Mouse (Mus musculus): ENCODE data around the gene Ankef1. TPM values are rescaled to one million over a fixed set of nuclear protein-coding genes. Genes with fewer than 3 reads are reported as not detected.

Gene Ankef1
- total RNA-seq, 1 experiment: 0.18 TPM

DNA sequence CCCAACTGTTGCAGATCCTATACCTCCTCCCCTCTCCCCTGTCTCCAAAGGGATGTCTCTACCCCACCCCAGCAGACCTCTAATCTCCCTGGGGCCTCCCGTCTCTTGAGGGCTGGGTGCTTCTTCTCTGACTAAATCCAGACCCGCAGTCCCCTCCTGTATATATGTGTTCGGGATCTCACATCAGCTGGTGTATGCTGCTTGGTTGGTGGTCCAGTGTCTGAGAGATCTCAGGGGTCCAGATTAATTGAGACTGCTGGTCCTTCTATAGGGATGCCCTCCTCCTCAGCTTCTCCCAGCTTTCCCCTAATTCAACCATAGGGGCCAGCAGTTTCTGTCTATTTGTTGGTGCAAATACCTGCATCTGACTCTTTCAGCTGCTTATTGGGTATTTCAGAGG is 18.7 kb upstream of the Ankef1 start:
- Histone ChIP-seq H3K9me3 (ENCODE audit: control insufficient read depth, insufficient read depth, low read depth, low read length) (no peaks in the 10 kb centered on the region), H3K36me3 (ENCODE audit: control insufficient read depth, insufficient read depth, low read length, poor library complexity, severe bottlenecking) (no peaks in the 10 kb centered on the region), H3K9ac (ENCODE audit: insufficient read depth, low read depth, low read length, poor library complexity, severe bottlenecking) (no peak overlapping the region), H3K4me3 (ENCODE audit: insufficient read depth in 1 of 2, low read depth in 1 of 2, low read length in 2 of 2, poor library complexity in 1 of 2, severe bottlenecking in 1 of 2) (no peak overlapping the region), H3K4me1 (ENCODE audit: control insufficient read depth in 2 of 2, insufficient read depth in 2 of 2, low read length in 2 of 2, poor library complexity in 1 of 2) (no peaks in the 10 kb centered on the region), H3K27ac (ENCODE audit: insufficient read depth, low read depth, low read length, poor library complexity, severe bottlenecking) (no peak overlapping the region)
- no peak for DNase-seq (ENCODE audit: low read depth, low spot score)
- in situ Hi-C loops (cut with MboI; ENCODE audit: low sequenced_read_pairs in 2 of 2, unreplicated experiment in 2 of 2): no loop called here
- TF ChIP-seq CHD2 (IDR thresholded peaks at IDR 0.05; ENCODE audit: low read depth, low read length) (no peak), MAFK (IDR thresholded peaks at IDR 0.05; ENCODE audit: insufficient read depth, low read depth, low read length) (no peak), ZC3H11A (IDR thresholded peaks at IDR 0.05; ENCODE audit: borderline replicate concordance, low read depth, low read length) (no peak), HCFC1 (IDR thresholded peaks at IDR 0.05; ENCODE audit: borderline replicate concordance, insufficient read depth, low read length) (no peak)

DNA sequence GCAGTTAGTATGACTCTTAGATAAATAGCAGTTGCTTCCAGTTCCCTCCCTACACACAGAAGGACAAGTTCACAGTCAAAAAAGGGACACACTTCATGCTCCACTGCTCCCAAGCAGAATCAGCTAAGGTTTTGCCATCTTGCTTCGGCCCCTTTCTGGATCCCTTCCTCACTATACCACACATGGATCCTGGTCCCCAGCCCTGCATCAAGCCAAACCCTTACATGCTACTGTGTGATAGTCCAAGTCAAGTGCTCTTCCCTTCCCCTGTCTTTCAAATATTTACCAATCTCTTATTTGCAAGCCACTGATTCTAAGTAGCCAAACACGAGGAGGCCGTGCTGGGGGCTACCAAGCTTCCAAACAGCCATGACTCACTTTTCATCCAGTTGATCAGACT is 16.8 kb upstream of the Ankef1 start:
- Histone ChIP-seq H3K4me3 (ENCODE audit: insufficient read depth in 1 of 2, low read depth in 1 of 2, low read length in 2 of 2, poor library complexity in 1 of 2, severe bottlenecking in 1 of 2) (no peak overlapping the region), H3K9me3 (ENCODE audit: control insufficient read depth, insufficient read depth, low read depth, low read length) (no peaks in the 10 kb centered on the region), H3K9ac (ENCODE audit: insufficient read depth, low read depth, low read length, poor library complexity, severe bottlenecking) (no peak overlapping the region), H3K36me3 (ENCODE audit: control insufficient read depth, insufficient read depth, low read length, poor library complexity, severe bottlenecking) (no peaks in the 10 kb centered on the region), H3K4me1 (ENCODE audit: control insufficient read depth in 2 of 2, insufficient read depth in 2 of 2, low read length in 2 of 2, poor library complexity in 1 of 2) (no peaks in the 10 kb centered on the region), H3K27ac (ENCODE audit: insufficient read depth, low read depth, low read length, poor library complexity, severe bottlenecking) (no peak overlapping the region)
- DNase-seq (ENCODE audit: low read depth, low spot score): no peak
- in situ Hi-C loops (cut with MboI; ENCODE audit: low sequenced_read_pairs in 2 of 2, unreplicated experiment in 2 of 2): no loop called here
- TF ChIP-seq HCFC1 (IDR thresholded peaks at IDR 0.05; ENCODE audit: borderline replicate concordance, insufficient read depth, low read length) (no peak), ZC3H11A (IDR thresholded peaks at IDR 0.05; ENCODE audit: borderline replicate concordance, low read depth, low read length) (no peak), CHD2 (IDR thresholded peaks at IDR 0.05; ENCODE audit: low read depth, low read length) (no peak), MAFK (IDR thresholded peaks at IDR 0.05; ENCODE audit: insufficient read depth, low read depth, low read length) (no peak), ZNF384 (IDR thresholded peaks at IDR 0.05; ENCODE audit: low read depth, low read length) (no peak)

DNA sequence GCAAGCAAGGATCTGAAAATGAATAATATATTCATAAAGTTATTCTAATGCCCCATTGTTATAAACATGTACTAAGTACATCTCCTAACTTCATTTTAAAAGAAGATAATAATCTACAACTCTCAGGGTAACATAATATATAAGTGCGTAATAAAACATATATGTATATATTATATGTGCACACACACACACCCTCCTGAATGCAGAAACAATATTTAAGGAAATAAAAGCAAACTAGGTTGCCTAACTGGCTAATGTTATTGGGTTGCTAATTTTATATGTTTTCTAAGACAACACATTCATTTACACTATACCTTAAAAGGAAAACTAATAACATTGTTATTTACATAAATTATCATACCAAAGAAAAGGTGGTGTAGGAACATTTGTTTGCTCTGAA is 16.3 kb upstream of the Ankef1 start:
- H3K9ac ChIP-seq (ENCODE audit: insufficient read depth, low read depth, low read length, poor library complexity, severe bottlenecking): no peak overlapping the region
- no peak overlapping the region for H3K4me3 ChIP-seq (ENCODE audit: insufficient read depth in 1 of 2, low read depth in 1 of 2, low read length in 2 of 2, poor library complexity in 1 of 2, severe bottlenecking in 1 of 2)
- no peaks in the 10 kb centered on the region for H3K9me3 ChIP-seq (ENCODE audit: control insufficient read depth, insufficient read depth, low read depth, low read length)
- H3K36me3 ChIP-seq (ENCODE audit: control insufficient read depth, insufficient read depth, low read length, poor library complexity, severe bottlenecking): no peaks in the 10 kb centered on the region
- no peak for TF ChIP-seq ZC3H11A (IDR thresholded peaks at IDR 0.05; ENCODE audit: borderline replicate concordance, low read depth, low read length)
- TF ChIP-seq MAFK (IDR thresholded peaks at IDR 0.05; ENCODE audit: insufficient read depth, low read depth, low read length): no peak
- TF ChIP-seq HCFC1 (IDR thresholded peaks at IDR 0.05; ENCODE audit: borderline replicate concordance, insufficient read depth, low read length): no peak
- no peak for TF ChIP-seq CHD2 (IDR thresholded peaks at IDR 0.05; ENCODE audit: low read depth, low read length)
- no peak for TF ChIP-seq ZNF384 (IDR thresholded peaks at IDR 0.05; ENCODE audit: low read depth, low read length)
- DNase-seq (ENCODE audit: low read depth, low spot score): no peak
- in situ Hi-C loops (cut with MboI; ENCODE audit: low sequenced_read_pairs in 2 of 2, unreplicated experiment in 2 of 2): no loop called here
- no peak overlapping the region for H3K27ac ChIP-seq (ENCODE audit: insufficient read depth, low read depth, low read length, poor library complexity, severe bottlenecking)
- H3K4me1 ChIP-seq (ENCODE audit: control insufficient read depth in 2 of 2, insufficient read depth in 2 of 2, low read length in 2 of 2, poor library complexity in 1 of 2): no peaks in the 10 kb centered on the region

DNA sequence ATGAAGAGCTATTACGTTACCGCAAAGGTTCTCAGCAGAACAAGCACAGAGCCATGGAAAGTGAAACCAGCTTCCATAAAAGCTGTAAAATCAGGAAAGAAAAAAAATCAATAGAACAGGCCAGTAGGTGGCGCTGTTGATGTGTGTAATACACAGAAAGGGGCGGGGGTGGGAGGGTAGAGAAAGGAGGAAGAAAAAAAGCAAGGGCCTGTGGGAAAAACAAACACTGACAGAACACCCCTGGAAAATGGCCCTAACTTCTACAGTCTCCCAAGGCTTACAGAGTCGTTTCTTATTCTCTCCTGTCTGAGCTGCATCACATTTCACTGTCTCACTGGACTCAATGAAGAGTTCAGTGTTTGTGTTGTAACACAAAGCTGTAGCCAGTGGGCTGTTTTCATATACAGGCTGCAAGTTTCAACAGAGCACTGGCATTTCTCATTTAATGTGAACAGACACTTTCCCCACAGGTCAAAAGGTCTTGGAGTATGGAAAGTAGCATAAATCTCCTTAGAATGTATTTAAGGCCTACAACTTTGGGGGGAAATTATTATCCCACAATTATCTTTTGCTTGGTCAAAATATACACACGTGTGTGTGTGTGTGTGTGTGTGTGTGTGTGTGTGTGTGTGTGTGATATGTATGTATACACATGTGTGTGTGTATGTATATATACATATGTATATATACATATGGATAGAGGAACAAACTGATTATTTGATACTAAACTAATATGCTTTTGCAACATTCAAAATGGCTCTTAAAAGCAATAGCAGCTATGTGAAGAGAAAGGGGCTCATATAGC is 15.7 kb upstream of the Ankef1 start:
- no peaks in the 10 kb centered on the region for H3K36me3 ChIP-seq (ENCODE audit: control insufficient read depth, insufficient read depth, low read length, poor library complexity, severe bottlenecking)
- no peak overlapping the region for H3K27ac ChIP-seq (ENCODE audit: insufficient read depth, low read depth, low read length, poor library complexity, severe bottlenecking)
- peak; percentile 75 for DNase-seq (ENCODE audit: low read depth, low spot score)
- no peaks in the 10 kb centered on the region for H3K9me3 ChIP-seq (ENCODE audit: control insufficient read depth, insufficient read depth, low read depth, low read length)
- TF ChIP-seq CHD2 (IDR thresholded peaks at IDR 0.05; ENCODE audit: low read depth, low read length) (no peak), MAFK (IDR thresholded peaks at IDR 0.05; ENCODE audit: insufficient read depth, low read depth, low read length) (no peak), HCFC1 (IDR thresholded peaks at IDR 0.05; ENCODE audit: borderline replicate concordance, insufficient read depth, low read length) (no peak), ZC3H11A (IDR thresholded peaks at IDR 0.05; ENCODE audit: borderline replicate concordance, low read depth, low read length) (0 out of 2 replicates have a peak, but pooled peaks have one; percentile 36), ZNF384 (IDR thresholded peaks at IDR 0.05; ENCODE audit: low read depth, low read length) (peak; percentile 78; the same call in 1 of the 2 replicates)
- in situ Hi-C loops (cut with MboI; ENCODE audit: low sequenced_read_pairs in 2 of 2, unreplicated experiment in 2 of 2): no loop called here
- H3K4me1 ChIP-seq (ENCODE audit: control insufficient read depth in 2 of 2, insufficient read depth in 2 of 2, low read length in 2 of 2, poor library complexity in 1 of 2): no peaks in the 10 kb centered on the region
- no peak overlapping the region for H3K4me3 ChIP-seq (ENCODE audit: insufficient read depth in 1 of 2, low read depth in 1 of 2, low read length in 2 of 2, poor library complexity in 1 of 2, severe bottlenecking in 1 of 2)
- no peak overlapping the region for H3K9ac ChIP-seq (ENCODE audit: insufficient read depth, low read depth, low read length, poor library complexity, severe bottlenecking)
